Mouse (Mus musculus): ENCODE data around the gene Rps4x. TPM values are rescaled to one million over a fixed set of nuclear protein-coding genes. Genes with fewer than 3 reads are reported as not detected.

The Rps4x gene
- polyA plus RNA-seq, 1 experiment = 491 TPM

- no peaks in the 10 kb centered on the region for H3K4me1 ChIP-seq (ENCODE audit: control insufficient read depth, insufficient read depth, low read length)
- TF ChIP-seq CTCF (IDR thresholded peaks at IDR 0.05; ENCODE audit: borderline replicate concordance, insufficient read depth, low read depth, low read length) (no peak), POLR2A (IDR thresholded peaks at IDR 0.05; ENCODE audit: borderline replicate concordance, insufficient read depth, low read length) (no peak)
- whole genome bisulfite sequencing = 76% methylated on average over 2 of the region's 2 CpGs
- H3K27me3 ChIP-seq (ENCODE audit: control insufficient read depth, insufficient read depth, low read length) = no peaks in the 10 kb centered on the region
- no peak for DNase-seq
- no peak overlapping the region for H3K27ac ChIP-seq (ENCODE audit: insufficient read depth, low read length)
- no peak overlapping the region for H3K4me3 ChIP-seq (replicated peaks; ENCODE audit: insufficient read depth, low read depth, low read length)
These were observed 28.7 kb downstream of the Rps4x start for GRCm38 (mm10) chrX:102160528-102160927.

- H3K4me1 ChIP-seq (ENCODE audit: control insufficient read depth, insufficient read depth, low read length) = no peaks in the 10 kb centered on the region
- H3K27me3 ChIP-seq (ENCODE audit: control insufficient read depth, insufficient read depth, low read length) = no peaks in the 10 kb centered on the region
- no peak overlapping the region for H3K27ac ChIP-seq (ENCODE audit: insufficient read depth, low read length)
- H3K4me3 ChIP-seq (replicated peaks; ENCODE audit: insufficient read depth, low read depth, low read length) = no peak overlapping the region
- DNase-seq = no peak
- 52% methylated on average over 2 of the region's 2 CpGs for WGBS
- TF ChIP-seq POLR2A (IDR thresholded peaks at IDR 0.05; ENCODE audit: borderline replicate concordance, insufficient read depth, low read length) = no peak
- no peak for TF ChIP-seq CTCF (IDR thresholded peaks at IDR 0.05; ENCODE audit: borderline replicate concordance, insufficient read depth, low read depth, low read length)
These were observed 29.4 kb downstream of the Rps4x start for GRCm38 (mm10) chrX:102159778-102160177.

- Histone ChIP-seq H3K27me3 (ENCODE audit: control insufficient read depth, insufficient read depth, low read length) (no peaks in the 10 kb centered on the region), H3K27ac (ENCODE audit: insufficient read depth, low read length) (peak overlapping the region; percentile 54), H3K4me3 (replicated peaks; ENCODE audit: insufficient read depth, low read depth, low read length) (peak overlapping the region; percentile 60), H3K4me1 (ENCODE audit: control insufficient read depth, insufficient read depth, low read length) (no peaks in the 10 kb centered on the region)
- peak in 1 of 2 experiments; percentile 46 for DNase-seq
- 43% methylated on average over 5 of the region's 5 CpGs for WGBS
- TF ChIP-seq POLR2A (IDR thresholded peaks at IDR 0.05; ENCODE audit: borderline replicate concordance, insufficient read depth, low read length) (no peak), CTCF (IDR thresholded peaks at IDR 0.05; ENCODE audit: borderline replicate concordance, insufficient read depth, low read depth, low read length) (no peak)
These were observed 31.8 kb downstream of the Rps4x start for GRCm38 (mm10) chrX:102157423-102157791.

GRCm38 (mm10) chrX:102156618-102157422 lies 32.4 kb downstream of the Rps4x start, which contains the start of gene Ercc6l:
Gene Ercc6l, minus strand, starts transcription at chrX:102157091.
- TF ChIP-seq POLR2A (IDR thresholded peaks at IDR 0.05; ENCODE audit: borderline replicate concordance, insufficient read depth, low read length) = peak; percentile 24; the same call in 1 of the 2 replicates
- TF ChIP-seq CTCF (IDR thresholded peaks at IDR 0.05; ENCODE audit: borderline replicate concordance, insufficient read depth, low read depth, low read length) = no peak
- H3K27me3 ChIP-seq (ENCODE audit: control insufficient read depth, insufficient read depth, low read length) = no peaks in the 10 kb centered on the region
- peak within 1 kb of the TSS; percentile 68 for H3K4me3 ChIP-seq (replicated peaks; ENCODE audit: insufficient read depth, low read depth, low read length)
- peak; percentile 87 to 93 for DNase-seq
- no peaks in the 10 kb centered on the region for H3K4me1 ChIP-seq (ENCODE audit: control insufficient read depth, insufficient read depth, low read length)
- WGBS = 1% methylated on average over 42 of the region's 42 CpGs
- H3K27ac ChIP-seq (ENCODE audit: insufficient read depth, low read length) = peak within 1 kb of the TSS; percentile 54

GRCm38 (mm10) chrX:102141157-102141556 lies 48.0 kb downstream of the Rps4x start:
- Histone ChIP-seq H3K27me3 (ENCODE audit: control insufficient read depth, insufficient read depth, low read length) (no peaks in the 10 kb centered on the region), H3K27ac (ENCODE audit: insufficient read depth, low read length) (no peak overlapping the region), H3K4me1 (ENCODE audit: control insufficient read depth, insufficient read depth, low read length) (no peaks in the 10 kb centered on the region), H3K4me3 (replicated peaks; ENCODE audit: insufficient read depth, low read depth, low read length) (no peak overlapping the region)
- DNase-seq = no peak
- TF ChIP-seq POLR2A (IDR thresholded peaks at IDR 0.05; ENCODE audit: borderline replicate concordance, insufficient read depth, low read length) = no peak
- no peak for TF ChIP-seq CTCF (IDR thresholded peaks at IDR 0.05; ENCODE audit: borderline replicate concordance, insufficient read depth, low read depth, low read length)
- WGBS = 33% methylated on average over 1 of the region's 1 CpGs

Other genes with a start within 250 kb of the Rps4x start
- 14.7 and 16.1 TPM in 2 replicates for gene Rtl5, start 118.1 kb downstream of the Rps4x start, polyA plus RNA-seq (2012; rRNA removed)
- 42.2 and 51.5 TPM in 2 replicates for gene Pin4, start 69.9 kb downstream of the Rps4x start, polyA plus RNA-seq (2012; rRNA removed)
- gene Ercc6l, start 32.3 kb downstream of the Rps4x start, polyA plus RNA-seq (2012; rRNA removed) = 0.08 and 0.10 TPM in 2 replicates
- 11.4 and 13.2 TPM in 2 replicates for gene Cited1, start 62.8 kb upstream of the Rps4x start, polyA plus RNA-seq (2012; rRNA removed)

All from cerebellum, adult 2 months (tissue).